Mouse (Mus musculus) embryonic facial prominence, embryonic 12.5 days (tissue): ENCODE measurements around the gene Gm17571. TPM values are rescaled to one million over a fixed set of nuclear protein-coding genes. Genes with fewer than 3 reads are reported as not detected.

Experiments used
- ATAC-seq: fragments of 200-750 bp; cut with Nextera tagmentation; 2 replicates; pipeline ENCODE4 v1.8.0; 2017; ENCODE audit not compliant: insufficient number of reproducible peaks, insufficient read depth, low FRiP score, low TSS enrichment
- H3K27ac ChIP-seq: fragments of 300-500 bp; sonication (generic); 2 replicates; pipeline ENCODE4 v1.5.1; 2016; ENCODE audit warnings: mild to moderate bottlenecking
- H3K27me3 ChIP-seq: fragments of 300-500 bp; sonication (generic); 2 replicates; pipeline ENCODE4 v1.6.1; 2016; ENCODE audit warnings: mild to moderate bottlenecking, moderate library complexity
- H3K36me3 ChIP-seq: fragments of 300-500 bp; sonication (generic); 2 replicates; pipeline ENCODE4 v1.6.1; 2016; ENCODE audit warnings: mild to moderate bottlenecking
- H3K4me1 ChIP-seq: fragments of 300-500 bp; sonication (generic); 2 replicates; pipeline ENCODE4 v1.6.1; 2016
- H3K4me2 ChIP-seq: fragments of 300-500 bp; sonication (generic); replicated peaks from 2 replicates; pipeline ENCODE4 v1.6.1; 2016; ENCODE audit warnings: mild to moderate bottlenecking, moderate library complexity
- H3K4me3 ChIP-seq: fragments of 300-500 bp; sonication (generic); 2 replicates; pipeline ENCODE4 v1.5.1; 2016; ENCODE audit warnings: mild to moderate bottlenecking
- H3K9ac ChIP-seq: fragments of 300-500 bp; sonication (generic); 2 replicates; pipeline ENCODE4 v1.6.1; 2016; ENCODE audit warnings: mild to moderate bottlenecking, moderate library complexity
- H3K9me3 ChIP-seq: fragments of 300-500 bp; sonication (generic); 2 replicates; pipeline ENCODE4 v1.6.1; 2016; ENCODE audit warnings: mild to moderate bottlenecking, moderate library complexity
- polyA plus RNA-seq: library from polyadenylated mRNA; unstranded; fragments of >200 nt; fragmentation: Nextera tagmentation; extraction: Ambion mirVana; gene quantifications from 2 replicates; pipeline ENCODE4 v1.2.1, GENCODE M21; 2016

The Gm17571 gene
- polyA plus RNA-seq, 1 experiment from 2014 or later, result not detected

DNA sequence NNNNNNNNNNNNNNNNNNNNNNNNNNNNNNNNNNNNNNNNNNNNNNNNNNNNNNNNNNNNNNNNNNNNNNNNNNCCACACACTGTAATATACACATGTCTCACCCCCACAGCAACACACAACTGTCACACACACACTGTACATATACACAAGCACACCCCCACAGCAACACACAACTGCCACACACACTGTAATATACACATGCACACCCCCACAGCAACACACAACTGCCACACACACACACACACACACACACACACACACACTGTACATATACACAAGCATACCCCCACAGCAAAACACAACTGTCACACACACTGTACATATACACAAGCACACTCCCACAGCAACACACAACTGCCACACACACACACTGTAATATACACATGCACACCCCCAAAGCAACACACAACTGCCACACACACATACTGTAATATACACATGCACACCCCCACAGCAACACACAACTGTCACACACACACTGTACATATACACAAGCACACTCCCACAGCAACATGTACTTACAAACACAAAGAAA lies 32.3 kb downstream of the Gm17571 start:
- no peak overlapping the region for H3K27ac ChIP-seq
- peaks cover 7% of the 10 kb centered on the region for H3K36me3 ChIP-seq
- H3K4me3 ChIP-seq, result no peak overlapping the region
- no peaks in the 10 kb centered on the region for H3K4me1 ChIP-seq
- H3K27me3 ChIP-seq, result no peaks in the 10 kb centered on the region
- no peak overlapping the region for H3K9ac ChIP-seq
- no peaks in the 10 kb centered on the region for H3K9me3 ChIP-seq
- peak; percentile 56; the same call in 1 of the 2 replicates for ATAC-seq
- H3K4me2 ChIP-seq, result no peak overlapping the region

Other genes starting within 250 kb of the Gm17571 start
- 11.9 and 13.9 TPM in 2 replicates for gene Jrkl, start 200.9 kb downstream of the Gm17571 start, polyA plus RNA-seq
- 7.7 and 8.1 TPM in 2 replicates for gene Ccdc82, start 199.8 kb downstream of the Gm17571 start, polyA plus RNA-seq
- gene Maml2, start 148.8 kb downstream of the Gm17571 start, polyA plus RNA-seq, result 12.9 and 13.6 TPM in 2 replicates